Mouse (Mus musculus) gastrocnemius, adult 8-10 months (tissue): ENCODE data around the gene Pdzd2. TPM values are rescaled to one million over a fixed set of nuclear protein-coding genes. Genes with fewer than 3 reads are reported as not detected.

Experiments
- DNase-seq, 2 experiments: peaks; one replicate each; pipeline ENCODE4 v3.0.0; 2022; ENCODE audit warnings: low spot score in 2 of 2
- total RNA-seq, 4 experiments: library from RNA; stranded (reverse); gene quantifications; 2 replicates each; pipeline ENCODE4 v1.2.4; 2022

Pdzd2 gene
- total RNA-seq, 4 experiments from 2014 or later: 12.9 to 17.2 (median 16.0) TPM

DNA sequence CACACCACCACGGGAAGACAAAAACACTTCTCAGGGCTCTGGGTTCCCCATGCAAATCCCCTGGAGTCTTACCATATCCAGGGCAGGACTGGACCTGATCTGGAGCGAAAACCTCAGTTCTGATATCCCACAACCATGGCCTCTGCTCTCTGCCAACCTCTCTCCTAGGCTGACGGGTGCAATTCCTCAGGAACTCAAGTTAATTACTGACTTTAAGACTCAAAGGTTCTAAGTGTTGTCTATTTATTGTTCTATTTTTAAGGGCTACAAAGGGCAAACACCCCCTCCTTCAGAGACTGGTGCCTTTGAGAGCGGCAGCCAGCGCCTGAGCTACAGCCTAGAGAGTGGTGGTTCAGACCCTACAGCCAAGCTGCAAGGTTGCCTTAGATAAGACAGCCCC, 65.7 kb downstream of the Pdzd2 start:
- DNase-seq: no peak

DNA sequence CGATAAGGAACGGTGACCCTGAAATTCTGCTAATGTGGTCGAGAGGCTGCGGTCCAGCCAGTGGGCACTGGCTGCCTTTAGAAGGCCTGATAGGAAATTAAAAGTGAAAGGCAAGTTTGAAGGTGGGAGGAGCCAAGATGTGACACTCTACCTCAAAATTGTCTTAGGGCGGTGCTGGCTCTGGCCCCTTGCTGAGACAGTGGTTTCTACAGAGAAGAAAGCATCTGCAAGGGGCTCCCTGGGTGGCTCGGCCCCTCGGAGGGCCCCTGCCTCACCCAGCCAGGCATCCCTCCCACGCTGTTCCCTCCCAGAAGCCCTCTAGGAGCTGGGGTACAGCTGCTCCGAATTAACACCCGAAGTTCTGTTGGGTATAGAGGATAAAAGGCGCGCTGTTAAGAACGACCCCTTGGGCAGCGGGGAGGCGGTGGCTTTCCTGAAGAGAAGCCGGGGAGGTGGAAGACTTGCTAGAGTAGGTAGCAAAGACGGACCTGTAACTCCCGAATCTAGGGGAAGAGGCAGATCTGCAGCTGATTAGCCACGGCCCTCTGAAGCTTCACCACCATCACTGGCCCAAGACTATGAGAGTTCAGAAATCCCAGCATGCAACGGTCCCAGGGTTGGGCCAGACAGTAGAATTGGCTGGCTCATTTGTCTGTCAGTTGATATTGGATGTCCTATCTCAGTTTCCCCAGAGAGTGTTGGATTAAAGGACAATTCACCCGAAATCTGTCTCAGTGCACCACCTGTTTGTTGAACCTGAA, 71.8 kb downstream of the Pdzd2 start:
- no peak for DNase-seq

DNA sequence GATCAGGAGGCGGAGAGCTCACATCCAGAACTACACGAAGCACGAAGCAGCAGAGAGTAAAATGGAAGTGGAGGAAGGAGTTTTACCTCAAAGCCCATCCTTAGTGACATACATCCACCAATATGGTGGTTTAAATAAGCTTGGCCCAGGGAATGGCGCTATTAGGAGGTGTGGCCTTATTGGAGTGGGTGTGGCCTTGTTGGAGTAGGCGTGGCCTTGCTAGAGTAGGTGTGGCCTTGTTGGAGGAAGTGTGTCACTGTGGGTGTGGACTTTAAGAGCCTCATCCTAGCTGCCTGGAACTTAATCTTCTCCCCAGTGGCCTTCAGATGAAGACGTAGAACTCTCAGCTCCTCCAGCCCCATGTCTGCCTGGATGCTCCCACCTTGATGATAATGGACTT, 73.8 kb downstream of the Pdzd2 start:
- DNase-seq: no peak

DNA sequence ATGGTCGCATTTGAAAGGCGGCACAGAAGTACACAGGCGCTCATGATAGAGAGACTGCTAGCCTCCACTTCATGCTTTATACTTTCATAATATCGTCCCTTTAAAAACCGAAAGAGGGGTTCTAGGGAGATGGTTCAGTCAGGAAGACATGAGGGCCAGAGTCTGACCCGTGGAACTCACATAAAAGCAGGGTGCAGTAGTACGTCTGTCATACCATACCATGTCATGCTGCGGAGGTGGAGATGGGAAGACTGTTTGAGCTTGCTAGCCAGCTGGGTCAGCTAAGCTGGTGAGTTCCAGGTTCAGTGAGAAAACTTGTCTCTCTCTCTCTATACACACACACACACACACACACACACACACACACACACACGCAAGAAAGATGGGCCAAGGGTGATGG, 76.4 kb downstream of the Pdzd2 start:
- no peak for DNase-seq

DNA sequence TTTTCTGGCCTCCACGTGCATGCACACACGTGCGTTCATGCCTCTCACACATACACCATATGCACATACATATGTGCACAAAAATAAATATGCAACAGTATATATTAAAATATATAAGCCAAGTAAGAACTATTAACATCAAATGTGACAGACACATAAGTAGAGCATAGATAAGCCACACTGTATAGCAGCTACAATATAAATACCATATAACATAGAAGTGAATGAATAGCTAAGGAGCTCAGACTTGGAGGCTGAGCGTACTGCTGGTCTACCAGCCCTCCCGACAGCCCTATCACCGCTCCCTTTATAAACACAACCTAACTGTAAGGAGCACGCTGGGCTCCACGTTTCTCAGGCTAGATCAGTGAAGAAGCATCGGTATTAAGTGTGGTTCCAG, 79.4 kb downstream of the Pdzd2 start:
- no peak for DNase-seq

DNA sequence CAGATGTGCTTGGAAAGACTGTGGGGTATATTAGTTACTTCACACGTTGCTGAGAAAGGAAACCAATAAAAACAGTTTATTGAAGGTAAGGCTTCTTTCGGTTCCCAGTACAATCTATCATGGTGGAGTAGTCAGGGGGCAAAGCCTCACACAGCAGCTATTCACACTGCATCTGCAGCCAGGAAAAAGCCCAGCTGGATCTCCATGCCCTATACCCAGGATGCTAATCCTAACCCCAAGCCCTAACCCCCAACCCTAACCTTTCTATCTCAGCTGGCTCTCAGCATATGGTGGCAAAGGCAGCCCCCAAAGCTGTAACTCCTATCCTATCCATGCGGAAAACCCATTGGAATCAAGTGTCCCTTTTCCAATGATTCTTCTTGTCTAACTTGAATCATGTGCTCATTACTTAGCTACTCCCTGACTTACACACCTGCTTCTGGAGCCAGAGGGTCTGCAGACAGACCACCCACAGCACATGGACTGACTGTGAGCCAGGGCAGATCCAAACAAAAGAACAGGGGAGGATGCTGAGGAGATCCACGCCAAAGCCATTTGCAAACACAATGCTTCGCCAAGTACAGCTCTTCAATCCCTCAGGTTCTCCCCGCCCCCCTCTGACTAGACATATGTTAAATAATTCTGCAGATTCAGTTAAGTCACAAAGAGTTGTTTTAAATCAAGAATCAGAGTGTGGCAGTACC, 83.6 kb downstream of the Pdzd2 start:
- no peak for DNase-seq

DNA sequence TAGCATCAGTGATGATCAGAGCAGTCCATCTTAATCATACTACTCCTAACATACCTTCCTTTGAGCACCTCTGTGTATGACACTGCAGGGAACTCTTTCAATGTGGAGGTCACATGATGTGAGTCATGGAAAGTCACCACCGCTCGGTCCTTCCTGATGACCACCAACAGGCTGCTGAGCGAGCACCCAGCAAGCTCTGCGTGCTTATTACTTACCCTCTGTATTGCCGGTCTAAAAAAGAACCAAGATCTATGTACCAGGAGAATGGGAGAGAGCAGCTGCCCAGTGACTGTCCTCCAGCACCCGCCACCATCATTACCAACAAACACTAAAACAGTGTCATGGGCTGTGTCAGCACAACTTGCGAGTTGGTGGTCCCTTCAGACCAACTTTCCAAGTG, 84.4 kb downstream of the Pdzd2 start:
- DNase-seq: no peak

DNA sequence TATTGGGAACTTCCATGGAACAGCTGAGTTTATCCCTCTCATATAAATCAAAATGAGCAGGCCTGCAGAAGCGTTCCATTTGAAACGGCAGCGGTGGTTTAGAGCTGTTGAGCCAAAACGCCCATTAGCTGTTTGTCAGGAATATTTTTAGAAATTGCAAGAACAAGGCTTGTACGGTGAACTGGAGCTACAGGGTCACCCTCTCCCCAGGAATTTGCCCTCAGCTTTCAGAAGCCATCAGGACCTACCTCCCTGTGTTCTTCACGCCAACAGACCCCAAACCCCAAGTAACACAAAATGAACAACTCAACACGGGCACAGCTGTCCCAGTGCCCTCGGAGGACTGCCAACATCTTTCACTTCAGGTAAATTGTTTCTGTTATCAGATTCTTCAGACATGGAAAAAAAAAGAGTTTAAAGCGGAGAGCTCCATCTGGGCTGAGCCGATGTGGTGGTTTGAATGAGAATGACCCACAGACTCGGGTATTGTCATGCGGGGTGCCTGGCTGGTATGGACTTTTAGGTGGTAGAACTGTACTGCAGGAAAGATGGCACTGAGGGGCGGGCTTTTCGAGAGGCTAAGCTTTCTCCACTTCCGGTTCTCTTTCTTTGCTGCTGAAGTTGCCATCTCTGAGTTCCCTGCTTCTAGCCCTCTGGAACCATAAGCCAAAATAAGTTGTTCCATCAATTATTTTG, 87.2 kb downstream of the Pdzd2 start:
- no peak for DNase-seq

DNA sequence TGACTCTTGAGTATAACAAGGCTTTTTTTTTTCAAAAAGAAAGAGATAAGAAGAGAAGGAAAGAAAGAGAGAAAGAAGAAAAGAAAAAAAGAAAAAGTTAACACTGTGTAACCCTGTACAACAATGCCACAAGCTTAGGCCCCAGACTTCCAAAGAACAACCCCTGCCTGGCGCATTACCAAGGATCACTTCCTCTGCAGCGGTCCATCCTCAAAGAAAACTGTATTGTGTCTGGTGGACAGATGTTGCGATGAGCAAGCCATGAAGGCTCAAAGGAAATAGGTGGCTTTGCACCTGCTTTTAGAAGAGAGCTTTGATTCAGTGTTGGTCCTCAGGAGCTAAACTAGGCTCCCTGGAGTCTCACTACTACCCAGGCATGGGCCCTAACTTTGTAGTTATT, 89.5 kb downstream of the Pdzd2 start:
- no peak for DNase-seq

DNA sequence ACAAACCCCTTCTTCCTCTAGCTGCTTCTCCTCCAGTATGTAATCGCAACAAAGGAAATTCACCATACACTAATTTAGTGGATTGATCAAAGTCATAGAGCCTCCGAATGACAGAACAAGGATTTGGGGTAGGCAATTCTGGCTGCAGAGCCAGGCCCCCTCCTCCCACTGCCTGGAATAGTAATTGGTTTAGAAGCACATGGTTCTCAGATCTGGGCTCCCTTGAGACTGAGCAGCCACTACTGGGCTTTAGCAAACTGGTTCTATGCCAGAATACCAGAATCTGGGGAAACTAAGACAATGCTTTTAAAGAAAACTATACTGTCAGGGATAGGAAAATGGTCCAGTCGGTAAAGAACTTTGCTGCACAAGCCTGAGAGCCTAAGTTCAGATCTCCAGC, 90.0 kb downstream of the Pdzd2 start:
- no peak for DNase-seq

DNA sequence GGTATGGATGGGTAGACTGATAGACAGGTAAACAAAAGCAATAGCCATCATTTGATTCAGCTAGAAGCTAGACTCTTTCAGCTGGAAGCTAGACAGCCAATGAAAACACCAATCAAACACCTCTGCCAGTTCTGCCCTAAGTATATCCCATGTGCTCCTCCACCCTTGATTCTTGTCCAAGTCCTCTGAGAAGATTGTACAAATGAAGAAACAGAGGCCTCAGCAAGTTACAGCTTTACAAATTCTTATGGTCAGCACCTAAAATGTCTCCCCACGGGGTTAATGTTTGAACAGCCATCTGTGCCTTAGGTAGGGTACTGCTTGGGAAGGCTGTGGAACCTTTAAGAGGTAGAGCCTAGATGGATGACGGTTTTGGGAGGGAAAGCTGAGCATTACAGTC, 90.6 kb downstream of the Pdzd2 start:
- no peak for DNase-seq

DNA sequence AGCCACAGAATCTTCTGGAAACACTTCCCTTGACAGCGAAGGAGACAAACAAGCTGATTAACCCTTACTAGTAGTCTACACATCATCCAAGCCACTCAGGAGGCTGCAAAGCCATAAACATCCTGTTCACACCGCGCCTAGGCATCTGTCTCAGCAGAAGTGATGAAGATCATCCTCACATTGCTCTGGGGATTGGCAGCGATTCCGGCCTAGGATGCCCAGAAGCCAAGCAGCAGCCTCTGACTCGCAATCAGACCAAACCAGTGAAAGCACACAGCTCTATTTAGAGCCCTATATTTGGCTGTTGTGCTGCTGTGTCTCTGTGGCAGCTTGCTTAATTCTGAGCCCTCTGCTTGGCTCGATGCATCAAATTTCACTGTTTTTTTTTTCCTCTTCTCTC, 99.0 kb downstream of the Pdzd2 start:
- DNase-seq: no peak

DNA sequence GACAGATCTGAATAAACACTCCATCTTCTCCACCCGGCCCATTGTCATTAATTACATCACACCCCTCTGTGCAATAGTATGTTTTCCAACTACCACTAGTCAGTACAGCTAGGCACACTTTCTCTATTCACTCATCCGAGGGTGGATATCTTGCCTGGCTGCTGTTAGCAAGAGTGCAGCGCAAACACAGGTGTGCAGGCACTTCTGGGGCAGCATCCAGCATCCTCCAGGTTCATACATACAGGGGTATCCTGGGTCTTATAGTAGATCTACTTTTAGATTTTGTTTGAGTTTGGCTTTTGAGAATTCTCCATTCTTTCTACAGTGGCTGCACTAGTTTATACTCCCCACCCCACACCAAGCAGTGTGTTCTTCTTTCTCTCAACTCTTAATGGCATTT, 99.9 kb downstream of the Pdzd2 start:
- no peak for DNase-seq

DNA sequence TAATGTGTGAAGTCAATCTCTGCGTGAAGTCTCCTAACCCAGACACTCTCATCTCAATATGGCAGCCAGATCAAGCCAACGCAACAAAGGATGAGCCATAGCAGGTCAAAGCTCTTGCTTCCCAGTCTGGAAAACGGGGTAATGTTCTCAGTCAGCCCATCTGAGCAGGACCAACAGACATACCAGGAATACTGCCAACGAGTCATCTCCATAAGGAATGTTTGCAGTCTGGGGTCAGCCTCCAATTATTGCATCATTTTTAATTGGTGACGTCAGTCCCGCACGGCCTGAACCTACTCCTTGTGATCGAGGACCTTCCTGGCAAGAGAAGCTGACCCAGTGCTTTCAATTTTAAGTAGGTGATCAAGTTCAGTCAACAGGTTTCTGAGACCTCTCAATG, 100.5 kb downstream of the Pdzd2 start:
- no peak for DNase-seq

DNA sequence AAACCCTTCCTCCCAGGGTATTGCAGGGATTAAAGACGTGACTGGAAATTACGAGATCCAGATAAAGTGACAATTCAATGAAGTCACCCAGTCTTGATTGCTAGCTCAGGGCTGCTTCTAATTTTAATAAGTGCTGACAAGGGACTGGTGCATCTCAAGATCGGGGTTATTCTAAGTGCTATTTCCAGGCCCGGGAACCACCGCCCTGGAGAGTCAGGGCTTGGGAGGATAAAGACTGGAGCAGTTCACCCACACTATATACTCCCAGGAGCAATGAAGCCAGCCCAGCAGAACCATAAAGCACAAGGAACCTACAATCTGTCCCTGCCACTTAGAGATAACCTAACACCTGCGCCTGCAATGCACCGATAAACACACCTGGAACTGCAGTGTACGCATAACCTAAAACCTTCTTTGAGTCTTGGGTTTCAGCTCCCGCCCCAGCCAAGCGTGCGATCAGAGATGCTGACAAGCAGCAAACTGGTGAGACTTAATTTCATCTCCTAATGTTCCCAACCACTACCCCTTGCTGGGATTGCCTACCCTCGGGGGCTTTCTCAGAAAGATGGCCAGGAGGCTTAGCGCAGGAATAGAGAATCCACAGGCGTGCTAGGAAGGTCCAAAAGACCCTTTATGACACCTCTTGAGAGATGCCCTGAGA, 101.2 kb downstream of the Pdzd2 start:
- DNase-seq: no peak

DNA sequence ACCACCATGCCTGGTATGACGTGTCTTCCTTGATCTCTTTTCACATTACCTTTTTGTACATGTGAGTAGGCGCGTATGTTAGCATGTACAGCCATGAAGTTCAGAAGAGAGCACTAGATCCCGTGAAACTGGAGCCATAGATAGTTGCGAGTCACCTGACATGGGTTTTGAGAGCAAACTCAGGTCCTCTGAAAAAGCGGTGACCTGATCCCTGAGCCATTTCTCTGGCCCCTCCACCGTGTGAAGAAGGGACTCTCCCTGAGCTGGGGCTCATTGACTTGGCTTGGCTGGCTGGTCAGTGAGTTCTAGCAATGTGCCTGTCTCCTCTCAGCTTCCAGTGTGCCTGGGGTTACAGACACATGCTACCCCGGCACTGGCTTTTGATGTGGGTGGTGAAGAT, 102.2 kb downstream of the Pdzd2 start:
- no peak for DNase-seq

DNA sequence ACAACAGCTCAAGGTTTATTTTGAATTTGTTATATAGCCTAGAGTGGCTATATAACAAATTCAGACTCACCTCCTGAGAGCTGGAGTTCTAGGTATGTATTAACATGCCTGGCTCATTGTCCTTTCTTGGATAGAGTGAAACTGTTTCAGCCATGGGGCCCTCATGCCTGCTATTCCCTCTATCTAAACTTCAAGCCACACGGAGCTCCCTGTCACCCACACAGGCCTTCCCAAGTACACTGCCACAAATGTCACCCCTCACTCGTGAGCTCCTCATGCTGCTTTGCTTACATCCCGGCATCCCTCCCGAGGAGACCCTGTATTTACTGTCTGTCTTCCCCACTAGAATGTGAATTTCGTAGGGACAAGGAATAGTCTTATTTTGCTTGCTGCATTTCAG, 103.3 kb downstream of the Pdzd2 start:
- DNase-seq: no peak

DNA sequence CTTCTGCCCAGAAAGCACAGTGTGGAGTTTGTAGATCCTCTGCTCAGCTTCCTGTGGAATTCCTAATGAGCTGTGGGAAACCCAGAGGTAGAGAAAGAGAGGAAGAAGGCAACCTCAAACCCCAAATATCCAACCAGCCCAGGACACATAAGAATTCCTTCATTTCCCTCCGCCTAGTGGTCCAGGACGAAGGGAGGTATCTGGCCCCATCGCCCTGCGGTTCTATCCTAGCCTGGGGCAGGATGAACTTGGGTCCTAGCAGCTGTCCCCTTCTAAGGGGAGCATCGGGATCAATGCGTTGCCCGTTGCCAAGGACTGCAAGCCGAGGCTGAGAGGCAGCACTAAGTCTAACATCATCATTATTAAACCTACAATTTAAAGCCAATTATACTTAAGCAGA, 104.8 kb downstream of the Pdzd2 start:
- DNase-seq: no peak

DNA sequence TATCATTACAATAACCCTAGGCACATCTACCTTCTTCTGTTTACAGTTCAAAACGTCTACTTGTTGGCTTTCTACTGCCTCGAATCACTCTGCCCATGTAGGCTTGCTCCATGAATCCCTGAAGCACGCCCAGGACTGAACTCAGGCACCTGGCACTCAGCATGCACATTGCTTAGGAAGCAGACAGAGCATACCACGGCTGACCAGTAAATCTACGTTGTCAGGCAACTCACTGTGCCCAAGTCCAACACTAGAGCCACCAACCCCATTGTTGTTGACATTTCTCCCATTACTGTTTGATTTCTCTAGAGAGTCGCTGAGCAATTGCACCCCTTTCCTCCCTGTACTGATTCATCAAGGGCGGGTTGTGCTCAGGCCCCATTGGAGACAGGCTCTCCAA, 110.6 kb downstream of the Pdzd2 start:
- DNase-seq: no peak

DNA sequence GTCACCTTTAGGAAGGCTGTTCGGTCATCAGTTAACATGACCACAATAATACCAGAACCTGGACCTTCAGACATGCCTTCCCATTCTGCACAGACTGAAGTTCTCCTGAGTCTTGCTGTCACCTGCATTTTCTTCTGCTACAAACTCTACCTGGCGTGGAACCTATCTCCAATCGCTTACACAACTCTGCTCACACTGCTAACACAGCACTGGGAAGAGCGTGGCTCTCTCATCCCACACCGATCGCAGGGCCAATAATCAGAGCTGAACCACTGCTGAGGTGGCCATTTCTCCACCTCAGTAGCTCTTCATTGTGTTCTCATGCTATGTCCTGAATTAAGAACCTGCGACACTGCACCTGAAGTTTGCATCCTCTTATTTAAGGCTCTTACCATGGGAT, 111.3 kb downstream of the Pdzd2 start:
- no peak for DNase-seq

DNA sequence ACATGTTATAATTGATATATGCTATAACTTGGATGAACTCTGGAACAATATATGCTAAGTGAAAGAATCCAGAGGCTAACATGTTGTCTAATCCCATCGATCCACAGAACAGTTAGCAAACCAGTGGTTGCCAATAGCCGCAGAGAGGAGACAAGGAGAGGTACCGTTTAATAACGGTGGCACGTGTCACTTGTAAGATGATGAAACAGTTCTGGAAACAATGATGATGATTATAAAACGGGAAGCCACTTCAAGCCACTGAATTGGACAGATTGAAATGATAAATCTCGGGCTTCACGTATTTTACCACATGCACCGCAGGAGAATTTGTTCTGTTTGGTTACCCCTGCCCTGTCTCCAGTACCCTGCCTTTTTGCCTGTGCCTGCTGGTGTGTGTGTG, 112.8 kb downstream of the Pdzd2 start:
- no peak for DNase-seq

DNA sequence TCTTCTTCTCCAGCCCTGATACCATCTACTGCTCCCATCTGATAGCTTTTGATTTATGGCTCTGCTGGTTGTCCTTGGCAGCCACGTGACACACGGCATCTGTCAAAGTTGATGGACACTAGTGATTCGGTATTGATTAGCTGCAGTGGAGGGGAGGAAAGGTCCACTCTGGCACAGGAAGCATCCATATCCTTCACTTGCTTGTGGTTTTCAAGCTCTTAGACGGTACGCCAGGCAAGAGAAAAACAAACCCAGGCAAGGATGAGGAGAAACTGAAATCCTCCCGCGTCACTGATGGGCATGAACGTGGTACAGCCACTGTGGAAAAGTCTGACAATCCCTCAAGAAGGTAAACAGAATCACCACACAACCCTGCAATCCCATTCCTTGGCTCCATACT, 113.6 kb downstream of the Pdzd2 start:
- no peak for DNase-seq
